Mouse (Mus musculus): ENCODE data around the gene Fcgrt.
"Not testable (repeated sequence)": the region's sequence is repeated elsewhere in the genome, so short reads cannot be mapped to it uniquely, and the experiment has no call there.

Fcgrt gene

DNA sequence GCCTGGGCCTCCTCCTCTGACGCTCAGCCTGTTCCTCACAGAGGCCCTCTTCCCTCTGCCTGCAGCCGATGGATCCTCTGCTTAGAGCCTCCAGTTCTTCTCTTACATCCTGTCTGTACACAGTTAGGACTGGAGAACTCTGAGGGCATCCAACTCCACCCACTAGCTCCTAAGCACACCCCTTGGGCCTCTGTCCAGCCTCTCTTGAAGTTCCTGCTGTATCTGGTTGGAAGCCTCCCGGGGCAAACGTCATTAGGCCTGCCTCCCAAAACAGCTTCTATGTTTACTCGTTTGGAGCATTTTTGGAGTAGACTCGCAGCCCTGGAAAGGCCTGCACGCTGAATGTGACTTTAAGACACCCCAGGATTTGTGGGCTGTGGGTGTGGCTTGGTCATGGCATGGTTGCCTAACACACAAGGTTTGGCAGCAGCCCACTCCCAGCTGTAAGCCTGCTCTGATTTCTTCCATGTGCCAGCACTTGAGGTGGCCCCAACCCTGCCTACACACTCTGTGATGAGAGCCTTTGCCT, at the start of gene Fcgrt:
TSS of gene Fcgrt (minus strand) at position 200 of the 529 bp plus-strand sequence.
- DNase-seq (ENCODE audit: low read depth, low spot score): peak; percentile 44

DNA sequence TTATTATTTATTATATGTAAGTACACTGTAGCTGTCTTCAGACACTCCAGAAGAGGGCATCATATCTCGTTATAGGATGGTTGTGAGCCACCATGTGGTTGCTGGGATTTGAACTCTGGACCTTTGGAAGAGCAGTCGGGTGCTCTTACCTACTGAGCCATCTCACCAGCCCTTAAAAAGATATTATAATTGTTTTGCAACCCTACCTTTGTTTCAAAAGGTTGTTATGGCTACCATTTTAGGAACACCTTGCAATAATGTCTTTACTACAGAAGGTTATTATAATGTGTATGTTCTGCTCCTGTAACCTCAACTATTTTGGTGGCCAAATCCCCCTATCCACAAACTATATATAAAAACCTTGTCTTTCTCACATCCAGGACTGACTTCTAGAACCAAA, 49.4 kb upstream of the Fcgrt start:
- not testable (repeated sequence) for DNase-seq (ENCODE audit: low read depth, low spot score)

DNA sequence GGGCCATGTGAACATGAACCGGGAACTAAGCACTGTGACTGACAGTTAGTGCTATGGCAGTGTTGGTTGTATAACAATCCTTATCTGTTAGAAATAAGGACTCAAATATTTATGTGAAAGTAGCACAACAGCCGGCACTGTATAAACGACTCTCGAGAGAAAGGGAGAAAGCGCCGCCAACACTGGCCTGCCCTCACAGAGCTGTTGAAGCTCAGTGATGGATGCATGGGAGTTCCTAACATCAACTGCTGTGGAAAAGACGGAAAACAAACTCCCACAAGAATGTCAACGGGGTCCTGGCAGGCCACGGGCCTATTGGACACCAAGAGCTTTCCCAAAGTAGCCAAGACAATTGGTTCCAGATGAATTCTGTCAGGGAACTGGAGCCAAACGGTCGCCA, 47.7 kb upstream of the Fcgrt start:
- DNase-seq (ENCODE audit: low read depth, low spot score): no peak

DNA sequence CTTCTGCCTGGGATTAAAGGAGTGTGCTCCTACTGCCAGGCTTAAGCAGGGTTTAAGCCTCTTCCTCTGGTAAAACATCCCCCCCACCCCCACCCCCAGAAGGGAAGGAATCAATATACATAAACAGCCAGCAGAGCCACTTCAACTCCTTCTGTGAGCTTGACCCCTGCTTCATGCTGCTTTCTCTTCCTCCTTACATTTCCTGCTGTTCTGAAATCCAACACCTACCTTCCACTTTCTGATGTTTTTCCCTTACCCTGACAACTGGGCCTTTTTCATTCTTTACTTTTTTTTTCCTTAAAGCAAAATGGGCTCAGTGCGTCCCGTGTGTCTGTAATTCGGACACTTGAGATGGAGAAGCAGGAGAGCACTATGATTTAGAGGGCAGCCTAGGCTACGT, 46.7 kb upstream of the Fcgrt start:
- DNase-seq (ENCODE audit: low read depth, low spot score): no peak

DNA sequence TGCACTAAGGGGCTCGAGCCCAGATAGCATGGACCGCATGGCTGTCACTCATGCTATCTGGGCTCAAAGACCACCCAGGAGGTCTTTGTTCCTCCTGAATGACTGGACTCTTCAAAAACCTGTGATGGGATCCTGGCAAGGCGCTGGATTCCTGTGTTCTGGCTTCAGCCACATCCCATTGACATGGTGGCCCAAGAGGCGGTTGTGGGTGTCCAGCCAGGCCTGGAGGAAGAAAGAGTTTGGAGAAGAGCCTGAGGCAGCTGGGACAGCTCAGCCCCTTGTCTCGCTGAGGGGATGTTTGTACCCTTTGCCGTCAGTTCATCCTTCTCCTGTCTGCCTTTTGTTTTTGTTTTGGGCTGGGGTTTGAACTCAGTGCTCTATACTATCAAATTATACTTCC, 45.9 kb upstream of the Fcgrt start:
- DNase-seq (ENCODE audit: low read depth, low spot score): no peak

DNA sequence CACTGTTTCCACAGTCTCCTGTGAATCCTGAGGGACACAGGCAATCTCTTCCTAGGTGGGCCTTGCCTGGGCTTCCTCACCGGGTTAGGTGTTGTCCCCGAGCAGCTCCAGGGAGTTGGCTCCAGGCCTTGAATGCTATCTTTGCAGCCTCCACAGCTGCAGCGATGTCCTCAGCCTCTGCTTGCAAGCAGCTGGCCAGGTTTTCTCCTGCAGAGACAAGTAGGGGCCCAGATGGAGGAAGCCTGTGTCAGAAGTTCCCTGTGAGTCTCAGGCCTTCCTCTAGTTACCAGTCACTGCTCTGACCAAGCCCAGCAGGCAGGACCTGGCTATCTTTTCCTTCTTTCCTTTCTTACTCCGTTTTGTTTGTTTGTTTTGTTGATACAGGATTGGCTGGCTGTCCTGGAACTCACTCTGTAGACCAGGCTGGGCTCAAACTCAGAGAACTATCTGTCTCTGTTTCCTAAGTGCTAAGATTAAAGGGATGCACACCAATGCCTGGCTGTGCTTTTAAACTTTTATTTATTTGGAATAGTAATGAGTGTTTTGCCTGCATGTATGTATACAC, 45.0 kb upstream of the Fcgrt start:
- DNase-seq (ENCODE audit: low read depth, low spot score): no peak

DNA sequence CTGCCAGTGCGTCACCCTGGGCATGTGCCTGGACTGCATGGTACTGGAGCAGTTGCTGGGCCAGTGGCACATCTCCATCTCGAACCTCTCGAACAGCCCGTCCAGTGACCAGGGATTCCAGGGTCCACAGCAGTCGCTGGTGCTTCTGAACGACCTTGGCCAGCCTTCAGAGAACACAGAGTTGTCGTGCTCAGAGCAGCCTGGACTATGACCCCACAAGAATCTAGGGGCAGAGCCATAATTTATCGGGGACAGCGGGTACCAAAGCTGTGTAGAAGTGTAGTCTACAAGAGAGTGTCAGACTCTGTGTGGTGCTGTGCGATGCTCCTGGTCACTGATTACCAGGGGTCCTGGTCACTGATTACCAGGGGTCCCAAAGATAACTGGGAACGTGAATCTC, 44.2 kb upstream of the Fcgrt start:
- DNase-seq (ENCODE audit: low read depth, low spot score): no peak

DNA sequence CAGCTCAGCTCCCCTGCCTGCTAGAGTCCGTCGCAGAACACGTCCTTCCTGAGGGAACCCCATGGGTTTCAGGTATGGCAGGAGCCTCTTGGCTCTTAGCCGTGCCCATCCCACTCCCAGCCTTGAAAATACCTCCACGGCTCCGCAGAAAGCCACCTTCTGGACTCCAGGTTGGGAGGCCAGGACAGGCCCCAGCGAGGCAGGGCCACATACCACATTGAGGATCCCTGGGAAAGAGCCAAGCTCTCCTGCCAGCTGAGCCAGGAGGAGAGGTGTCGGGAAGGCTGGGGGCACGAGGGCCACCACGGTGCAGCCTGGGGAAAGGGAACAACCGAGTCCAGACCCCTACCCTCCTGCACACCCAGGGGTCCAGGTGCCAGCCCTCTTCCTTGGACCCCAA, 43.6 kb upstream of the Fcgrt start:
- DNase-seq (ENCODE audit: low read depth, low spot score): no peak

DNA sequence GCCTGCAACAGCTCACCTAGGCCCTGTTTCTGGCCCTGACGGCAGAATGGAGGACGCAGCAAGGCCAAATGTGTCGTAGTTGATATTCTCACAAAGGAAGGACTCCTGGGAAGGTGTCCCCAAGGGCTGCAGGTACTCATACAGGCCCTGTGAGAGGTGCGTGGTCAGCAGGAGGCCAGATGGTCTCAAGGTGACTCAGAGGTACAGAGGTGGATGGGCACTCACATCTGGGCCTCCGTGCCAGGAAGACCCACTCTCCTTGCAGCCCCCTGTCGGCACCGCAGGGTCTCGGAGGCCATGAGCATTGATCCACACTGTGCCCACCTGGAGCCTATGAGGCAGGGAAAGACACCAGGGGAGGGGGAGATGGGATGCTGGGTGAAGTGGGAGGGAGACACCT, 41.8 kb upstream of the Fcgrt start:
- no peak for DNase-seq (ENCODE audit: low read depth, low spot score)

DNA sequence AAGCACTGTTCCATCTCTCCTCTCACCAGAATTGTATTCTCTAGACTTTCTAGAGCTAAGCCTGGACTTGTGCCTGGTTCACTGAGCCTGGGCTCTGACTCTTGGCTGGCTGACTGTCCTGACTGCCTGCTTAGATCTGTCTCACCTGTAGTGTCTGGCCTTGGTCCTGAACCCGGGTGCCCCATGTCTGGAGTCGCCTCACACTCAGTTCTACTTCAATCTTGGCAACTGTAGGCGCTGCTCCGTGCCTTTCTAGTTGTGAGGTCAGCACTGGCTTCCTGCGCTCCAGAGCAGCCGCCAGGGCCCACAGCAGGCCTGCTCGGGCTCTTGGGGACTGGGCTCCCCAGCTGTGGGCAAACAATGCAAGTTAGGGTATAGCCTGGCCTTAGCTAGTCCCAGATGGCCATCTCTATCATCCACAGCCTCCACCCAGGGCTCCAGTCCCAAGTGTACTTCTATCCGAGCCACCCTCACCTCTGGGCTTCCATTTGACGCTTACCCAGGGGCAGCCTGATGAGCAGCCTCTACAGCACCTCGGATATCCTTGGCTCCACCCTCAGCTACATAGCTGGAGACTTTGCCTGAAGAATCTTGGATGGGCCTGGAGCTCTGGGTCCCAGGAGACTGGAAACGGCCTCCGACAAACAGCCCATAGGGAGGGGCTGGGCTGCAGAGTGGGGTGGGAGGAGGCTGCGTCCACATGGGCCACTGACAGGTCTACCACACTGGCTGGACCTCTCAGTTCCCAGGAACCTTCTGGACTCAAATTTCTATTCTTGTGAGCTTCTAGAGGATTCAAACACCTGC, 40.9 kb upstream of the Fcgrt start:
- DNase-seq (ENCODE audit: low read depth, low spot score): no peak

DNA sequence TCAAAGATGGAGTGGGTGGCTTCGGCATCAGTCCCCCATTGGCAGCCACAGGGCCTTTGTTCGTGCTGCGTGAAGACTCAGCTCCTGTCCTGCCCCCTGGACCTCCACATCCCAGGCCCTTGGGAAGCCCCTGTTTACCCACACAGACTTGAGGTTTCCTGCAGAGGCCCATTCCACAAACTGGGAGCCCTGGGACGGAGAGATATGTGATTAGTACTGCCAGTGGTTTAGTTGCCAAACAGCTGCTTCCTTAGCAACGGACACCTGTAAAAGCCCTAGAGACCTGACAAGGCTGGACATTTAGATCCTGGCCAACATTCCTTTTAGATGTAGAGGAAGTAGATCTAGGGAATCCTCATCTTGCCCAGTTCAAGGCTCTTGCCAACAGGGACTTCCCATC, 38.3 kb upstream of the Fcgrt start:
- DNase-seq (ENCODE audit: low read depth, low spot score): no peak

DNA sequence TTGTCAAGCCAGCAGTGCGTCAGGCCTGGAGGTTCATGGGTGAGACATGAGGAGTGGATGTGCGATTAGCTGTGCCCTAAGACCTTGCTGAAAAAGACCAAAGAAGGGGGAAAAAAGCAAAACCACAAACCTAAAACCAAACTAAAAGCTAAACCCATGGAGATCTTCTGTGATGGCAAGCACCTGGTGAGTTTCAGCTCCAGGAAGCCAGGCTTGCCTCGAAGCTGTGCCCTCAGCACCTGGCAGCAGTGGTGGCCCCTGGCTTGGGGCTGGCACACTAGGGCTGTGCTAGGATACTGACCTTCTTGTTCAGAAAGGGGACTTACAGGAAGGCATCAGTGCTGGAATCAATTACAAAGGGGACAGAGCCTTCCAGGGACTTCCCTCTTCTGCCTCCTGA, 37.7 kb upstream of the Fcgrt start:
- no peak for DNase-seq (ENCODE audit: low read depth, low spot score)

DNA sequence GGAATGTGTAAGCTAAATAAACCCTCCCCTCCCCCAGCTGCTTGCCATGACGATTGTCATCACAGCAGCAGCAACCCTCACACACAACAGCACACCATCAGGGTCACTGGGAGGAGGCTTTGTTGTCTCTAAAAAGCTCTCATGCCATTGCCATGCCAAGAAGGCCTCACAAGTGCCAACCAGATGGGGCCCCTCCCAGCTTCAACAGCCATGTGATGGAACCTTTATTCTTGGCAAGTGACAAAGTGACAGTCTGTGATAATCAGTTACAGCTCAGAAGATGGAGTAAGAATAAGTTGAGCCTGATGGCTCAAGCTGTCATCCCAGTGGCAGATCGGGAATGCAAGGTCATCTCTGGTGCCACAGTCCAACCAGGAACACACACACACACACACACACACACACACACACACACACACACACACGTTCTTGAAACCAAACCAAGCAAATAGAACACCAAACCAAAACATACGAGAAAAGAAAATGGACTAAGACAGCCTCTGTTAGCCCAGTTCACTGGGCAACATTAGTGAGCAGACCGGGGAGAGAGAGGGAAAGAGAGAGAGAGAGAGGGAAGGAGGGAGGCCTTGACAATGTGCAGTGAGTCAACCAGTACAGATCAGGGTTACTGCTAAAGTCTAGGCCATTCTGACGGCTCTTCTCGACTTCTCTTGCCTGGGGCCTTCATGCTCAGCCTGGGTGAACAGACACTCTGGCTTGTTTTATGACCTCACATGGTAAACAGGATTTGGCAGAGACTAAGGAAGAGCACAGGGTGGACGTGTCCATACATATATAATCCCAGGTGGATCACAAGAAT, 36.5 kb upstream of the Fcgrt start:
- DNase-seq (ENCODE audit: low read depth, low spot score): no peak

DNA sequence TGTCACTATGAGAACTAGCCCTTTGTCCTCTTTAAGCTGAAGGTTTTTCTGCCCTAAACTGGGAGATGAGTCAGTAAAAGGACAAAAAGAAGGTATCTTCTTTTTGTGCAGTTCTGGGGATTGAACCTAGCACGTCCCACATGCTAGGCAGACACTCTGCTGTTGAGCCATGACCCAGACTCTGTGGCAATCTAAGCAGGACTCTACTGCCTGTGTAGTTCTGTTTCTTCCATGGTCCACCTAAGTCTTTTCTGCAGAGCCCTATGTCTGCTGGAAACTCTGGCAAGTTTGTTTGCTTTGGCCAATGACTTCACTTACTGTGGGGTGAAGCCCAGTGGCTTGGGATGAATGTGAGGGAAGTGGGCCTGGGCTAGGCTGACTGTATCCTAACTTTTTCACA, 34.8 kb upstream of the Fcgrt start:
- no peak for DNase-seq (ENCODE audit: low read depth, low spot score)

DNA sequence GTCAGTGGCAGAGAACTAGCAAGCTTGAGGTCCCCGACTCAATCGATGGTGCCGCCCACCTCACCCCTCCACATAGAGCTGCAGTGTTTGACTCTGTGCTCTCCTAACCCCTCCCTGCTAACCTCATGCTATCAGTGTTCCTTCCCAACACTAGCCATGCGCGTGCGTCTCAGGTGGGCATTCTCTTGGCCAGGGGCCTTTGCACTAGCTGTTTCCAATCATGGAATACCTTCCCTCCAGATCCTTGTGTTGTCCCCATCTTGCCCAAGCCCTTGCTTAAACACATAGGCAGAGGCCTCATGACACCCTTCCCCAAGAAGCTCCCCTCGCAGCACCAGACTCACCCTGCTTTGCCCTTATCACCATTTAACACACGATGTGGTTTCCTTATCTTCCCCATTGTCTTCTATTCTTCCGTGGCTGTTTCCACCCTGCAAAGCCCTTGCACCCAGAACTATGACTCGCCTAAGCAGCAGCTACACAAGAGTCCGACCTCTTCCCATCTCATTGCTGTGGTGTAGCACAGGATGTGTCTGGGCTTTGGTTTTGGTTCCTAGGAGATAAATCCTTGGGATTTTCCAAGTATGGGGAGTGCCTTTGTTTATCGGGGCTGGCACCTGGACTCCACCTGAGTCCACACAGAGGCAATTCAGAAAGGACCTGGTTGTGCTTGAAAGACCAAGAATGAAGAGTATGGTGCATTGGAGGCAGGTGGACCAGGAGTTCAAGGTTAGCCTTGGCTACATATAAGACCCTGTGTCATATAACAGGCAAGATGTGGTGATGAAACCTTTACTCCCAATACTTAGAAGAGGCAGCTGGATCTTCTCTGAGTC, 33.7 kb upstream of the Fcgrt start:
- DNase-seq (ENCODE audit: low read depth, low spot score): no peak

DNA sequence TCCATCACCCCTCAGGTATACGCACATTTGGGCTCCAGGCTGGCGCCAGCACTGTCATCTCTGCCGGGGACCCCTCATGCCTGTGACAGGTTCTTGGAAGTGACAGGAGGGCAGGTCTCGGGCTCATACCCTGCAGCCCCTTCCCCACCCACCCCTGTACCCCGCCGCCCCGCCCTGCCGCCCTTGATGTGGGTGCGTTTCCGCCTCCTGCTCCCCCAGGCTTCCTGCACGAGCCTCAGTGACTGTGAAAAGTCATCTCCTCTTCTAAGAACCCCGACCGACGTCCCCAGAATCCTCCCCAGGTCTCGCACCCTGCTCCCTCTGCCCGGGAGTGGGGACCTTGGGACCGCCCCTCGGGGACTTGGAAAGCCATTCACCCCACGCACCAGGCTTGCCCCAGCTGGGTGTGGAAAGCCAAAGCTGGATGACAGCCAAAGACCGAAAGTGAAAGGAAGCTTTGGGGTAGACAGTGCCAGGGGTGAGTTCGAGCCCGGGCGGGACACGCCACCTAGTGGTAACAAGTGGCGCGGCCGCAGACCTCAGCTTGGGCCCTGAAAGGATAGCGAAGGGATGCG, 32.4 kb upstream of the Fcgrt start, which contains the start of the genes Gm45713 and Flt3l:
TSS of gene Gm45713 (minus strand) at position 239 of the 575 bp plus-strand sequence.
TSS of gene Flt3l (minus strand) at position 440 of the 575 bp plus-strand sequence.
- peak; percentile 61 for DNase-seq (ENCODE audit: low read depth, low spot score)

DNA sequence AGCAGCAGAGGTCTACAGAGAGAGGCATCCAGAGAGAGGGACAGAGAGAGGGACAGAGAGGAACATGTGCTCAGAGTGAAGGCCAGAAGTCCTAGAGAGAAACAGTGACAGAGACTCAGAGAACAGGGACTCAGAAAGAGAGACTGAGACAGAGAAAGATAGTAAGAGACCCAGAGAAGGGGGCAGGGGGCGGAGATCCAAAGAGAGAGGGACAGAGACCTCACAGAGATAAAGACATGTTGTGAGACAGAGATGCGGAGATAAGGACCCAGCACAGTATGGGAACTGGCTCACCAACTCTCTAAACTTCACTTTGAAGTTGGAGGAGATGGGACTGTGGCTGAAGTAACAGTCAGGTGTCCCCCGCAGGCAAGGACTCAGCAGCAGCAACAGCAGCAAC, 31.7 kb upstream of the Fcgrt start:
- DNase-seq (ENCODE audit: low read depth, low spot score): no peak

DNA sequence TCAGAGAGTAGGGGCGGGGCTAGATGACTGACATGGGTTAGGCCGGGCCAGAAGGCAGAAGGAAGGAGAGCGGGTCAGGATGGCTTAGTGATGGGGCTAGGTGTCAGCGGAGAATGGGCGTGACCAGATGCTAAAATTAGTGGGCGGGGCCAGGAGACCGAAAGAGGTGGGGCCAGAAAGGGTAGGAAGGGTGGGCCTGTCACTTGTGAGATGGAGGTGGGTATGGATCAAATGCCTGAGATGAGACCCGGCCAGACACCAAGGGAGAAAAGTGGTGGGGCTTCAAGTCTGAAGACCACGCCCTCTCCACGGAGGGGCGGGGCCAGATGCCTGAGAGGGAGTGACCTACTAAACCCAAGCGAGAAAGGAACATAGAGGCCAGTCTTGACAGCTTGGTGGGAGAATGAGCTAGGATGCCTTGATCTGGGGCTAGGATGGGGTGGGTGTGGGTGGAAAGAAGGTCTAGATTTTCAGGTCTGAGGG, 30.9 kb upstream of the Fcgrt start:
- no peak for DNase-seq (ENCODE audit: low read depth, low spot score)

DNA sequence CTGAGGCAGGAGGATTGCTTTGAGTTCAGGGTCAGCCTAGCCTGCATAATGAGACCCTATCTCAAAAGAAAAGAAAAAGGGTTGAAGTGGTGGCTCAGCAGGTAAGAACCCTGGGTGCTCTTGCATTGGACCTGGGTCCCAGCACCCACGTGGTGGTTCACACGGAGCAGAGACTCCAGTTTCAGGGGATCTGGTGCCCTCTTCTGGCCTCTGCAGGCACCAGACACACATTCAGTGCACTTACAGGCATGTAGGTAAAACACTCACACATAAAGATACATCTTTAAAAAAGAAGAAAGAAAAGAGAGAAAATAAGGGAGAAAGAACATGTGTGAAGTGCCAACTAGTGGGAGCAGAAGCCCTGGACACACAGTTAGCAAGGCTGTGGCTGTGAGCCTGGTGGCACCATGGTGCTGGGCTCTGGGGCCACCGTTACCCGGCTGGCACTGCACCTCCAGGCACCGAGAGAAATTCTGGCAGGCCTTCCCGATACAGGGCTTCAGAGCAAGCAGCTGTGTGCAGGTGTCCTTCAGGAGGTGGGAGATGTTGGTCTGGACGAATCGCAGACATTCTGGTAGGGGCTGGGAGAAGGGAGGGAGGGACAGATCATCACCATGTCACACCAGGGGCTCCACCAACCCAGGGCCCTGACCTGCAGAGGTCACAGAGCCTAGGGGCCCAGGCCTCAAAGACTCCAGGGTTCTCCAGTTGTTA, 30.0 kb upstream of the Fcgrt start:
- DNase-seq (ENCODE audit: low read depth, low spot score): no peak

DNA sequence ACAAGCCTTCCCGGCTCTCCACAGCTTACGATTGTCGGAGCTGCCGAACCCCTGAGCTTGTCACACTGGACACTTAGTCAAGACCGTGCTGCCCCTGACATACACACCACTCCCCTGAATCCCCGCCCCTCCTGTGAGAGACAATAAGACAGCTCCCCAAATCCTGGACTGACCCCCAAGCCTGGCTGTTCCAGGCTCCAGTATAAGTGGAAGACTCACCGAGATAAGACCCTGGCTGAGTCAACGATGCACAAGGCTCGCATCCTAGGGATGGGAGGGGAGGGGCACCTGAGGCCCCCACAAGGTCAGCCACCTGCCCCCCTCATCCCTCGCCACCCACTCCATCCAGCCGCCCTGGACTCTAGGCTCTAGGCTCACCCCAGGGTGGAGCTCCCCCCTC, 28.2 kb upstream of the Fcgrt start:
- DNase-seq (ENCODE audit: low read depth, low spot score): no peak

Data from telencephalon, adult 2 months (tissue).